ENCODE assay signal across 28 mouse cellular contexts in genomic region chr10:75654053-75654452, GRCm38 (mm10). TPM values are rescaled to one million over a fixed set of nuclear protein-coding genes. Genes with fewer than 3 reads are reported as not detected.
DNase-seq lines count a peak whose midpoint lies in the region; ATAC-seq and TF ChIP-seq lines count a peak whose summit lies in the region.
"Had no signal": no experiment of that assay in that cellular context is flagged by ENCODE, and none has a peak within 500 bp of the region (broad histone marks: within the 10 kb centered on the region; RNA-seq: fewer than 3 reads in every experiment).

No protein-coding gene starts in this region.

- no peak overlapping the region for H3K9ac ChIP-seq in kidney, embryonic 16.5 days (replicated peaks; ENCODE audit: low read length)
- H3K9ac ChIP-seq: embryonic facial prominence, embryonic 15.5 days; forebrain, embryonic 12.5 days; forebrain, postnatal 0 days; heart, embryonic 12.5 days; hindbrain, embryonic 13.5 days; neural tube, embryonic 12.5 days had no signal

- no peak for TF ChIP-seq POLR2A in testis, adult 2 months (IDR thresholded peaks at IDR 0.05; ENCODE audit: control insufficient read depth, low read depth, low read length)

- peaks cover 77% of the 10 kb centered on the region for H3K36me3 ChIP-seq in kidney, embryonic 16.5 days (ENCODE audit: insufficient read depth, low read length)
- no peaks in the 10 kb centered on the region; the same call in none of the 2 replicates for H3K36me3 ChIP-seq in testis, adult 2 months (ENCODE audit: control insufficient read depth, insufficient read depth, low read length)

- H3K27me3 ChIP-seq in kidney, embryonic 16.5 days (ENCODE audit: insufficient read depth, low read length), result no peaks in the 10 kb centered on the region
- H3K27me3 ChIP-seq in testis, adult 2 months (ENCODE audit: control insufficient read depth, insufficient read depth, low read length), result no peaks in the 10 kb centered on the region
- H3K27me3 ChIP-seq: embryonic facial prominence, embryonic 15.5 days; forebrain, embryonic 12.5 days; heart, embryonic 12.5 days; hindbrain, embryonic 13.5 days; neural tube, embryonic 12.5 days had no signal

- no peaks in the 10 kb centered on the region for H3K9me3 ChIP-seq in kidney, embryonic 16.5 days (ENCODE audit: low read length)
- H3K9me3 ChIP-seq: embryonic facial prominence, embryonic 10.5 days; embryonic facial prominence, embryonic 15.5 days; forebrain, embryonic 12.5 days; G1E; heart, embryonic 12.5 days; hindbrain, embryonic 13.5 days; midbrain, embryonic 10.5 days; neural tube, embryonic 12.5 days had no signal

- no peak overlapping the region for H3K27ac ChIP-seq in kidney, embryonic 16.5 days (ENCODE audit: low read length)
- no peak overlapping the region for H3K27ac ChIP-seq in testis, adult 2 months (ENCODE audit: control insufficient read depth, insufficient read depth, low read depth, low read length)
- H3K27ac ChIP-seq: embryonic facial prominence, embryonic 10.5 days; embryonic facial prominence, embryonic 15.5 days; forebrain, embryonic 12.5 days; heart, adult 2 months; hindbrain, embryonic 13.5 days; midbrain, embryonic 10.5 days; neural tube, embryonic 12.5 days; stomach, postnatal 0 days had no signal

- no peak for ATAC-seq in kidney, embryonic 16.5 days (ENCODE audit: low FRiP score, low TSS enrichment)
- ATAC-seq: forebrain, postnatal 0 days had no signal

- H3K4me2 ChIP-seq in kidney, embryonic 16.5 days (replicated peaks; ENCODE audit: low read depth, low read length), result no peak overlapping the region
- H3K4me2 ChIP-seq: embryonic facial prominence, embryonic 15.5 days; forebrain, embryonic 12.5 days; heart, embryonic 12.5 days; hindbrain, embryonic 13.5 days; neural tube, embryonic 12.5 days had no signal

- WGBS in kidney, embryonic 16.5 days, result 92% methylated on average over 4 of the region's 4 CpGs

- no peaks in the 10 kb centered on the region for H3K4me1 ChIP-seq in kidney, embryonic 16.5 days (ENCODE audit: insufficient read depth, low read length)
- H3K4me1 ChIP-seq in testis, adult 2 months (ENCODE audit: control insufficient read depth, insufficient read depth, low read length), result no peaks in the 10 kb centered on the region
- H3K4me1 ChIP-seq: embryonic facial prominence, embryonic 10.5 days; embryonic facial prominence, embryonic 15.5 days; forebrain, embryonic 12.5 days; heart, embryonic 12.5 days; hindbrain, embryonic 13.5 days; midbrain, embryonic 10.5 days; neural tube, embryonic 12.5 days had no signal

- DNase-seq in kidney, adult 11 months, result peak; percentile 70
- DNase-seq in kidney, adult 18-20 months, result no peak
- DNase-seq in kidney, postnatal 25 days, result peak; percentile 55 to 82
- no peak for DNase-seq in testis, postnatal 14 days (ENCODE audit: low spot score)
- DNase-seq in cerebellum, postnatal 14 days, result no peak
- DNase-seq: adrenal gland, adult 8-10 months; cerebellum, adult 2 months; cerebellum, postnatal 25 days; forebrain, postnatal 0 days; heart, adult 2 months; heart, postnatal 4 days; layer of hippocampus, postnatal 36 days; left cerebral cortex, postnatal 4 days; lung, adult 2 months; lung, postnatal 14 days; right cerebral cortex, adult 18-20 months had no signal

- no peak for TF ChIP-seq CTCF in testis, adult 2 months (IDR thresholded peaks at IDR 0.05; ENCODE audit: control insufficient read depth, insufficient read depth, insufficient replicate concordance, low read depth, low read length)

- H3K4me3 ChIP-seq in kidney, embryonic 16.5 days (ENCODE audit: low read length), result no peak overlapping the region
- peak overlapping the region; percentile 23 for H3K4me3 ChIP-seq in testis, adult 2 months (ENCODE audit: control insufficient read depth, low read depth, low read length)
- H3K4me3 ChIP-seq: embryonic facial prominence, embryonic 10.5 days; embryonic facial prominence, embryonic 15.5 days; forebrain, embryonic 12.5 days; heart, adult 2 months; heart, embryonic 12.5 days; hindbrain, embryonic 13.5 days; midbrain, embryonic 10.5 days; myocyte; neural tube, embryonic 12.5 days had no signal

RNA-seq across cellular contexts. Expression of gene Susd2, which starts 10.2 kb away (rescaled TPM):
- 32.4 and 34.2 TPM in 2 replicates for polyA plus RNA-seq in kidney, embryonic 16.5 days (2015; fragmentation: Nextera tagmentation; extraction: Ambion mirVana)
- polyA plus RNA-seq in testis, adult 2 months (2012; rRNA removed), result 4.0 and 4.7 TPM in 2 replicates

Comparison
In these comparisons a context has a peak if more than half of its experiments do, and no peak if none do; other contexts are left out.
1. DNase-seq: peak in kidney, adult 11 months (single experiment) and kidney, postnatal 25 days (2 of 2); none in kidney, adult 18-20 months (single experiment), testis, postnatal 14 days (single experiment) and cerebellum, postnatal 14 days (0 of 2).